Mouse (Mus musculus) ovary, adult 18-20 months (tissue): ENCODE results near the gene Spata46.

Experiments
- DNase-seq: peaks from one replicate; pipeline ENCODE4 v3.0.0; 2022; ENCODE audit warnings: low spot score, mixed read lengths

The Spata46 gene

GRCm38 (mm10) chr1:170308503-170308902 lies at the start of gene Spata46:
TSS of gene Spata46 (plus strand) at chr1:170308803.
- no peak for DNase-seq

GRCm38 (mm10) chr1:170270281-170270680 lies 38.3 kb upstream of the Spata46 start:
- DNase-seq: no peak

DNA sequence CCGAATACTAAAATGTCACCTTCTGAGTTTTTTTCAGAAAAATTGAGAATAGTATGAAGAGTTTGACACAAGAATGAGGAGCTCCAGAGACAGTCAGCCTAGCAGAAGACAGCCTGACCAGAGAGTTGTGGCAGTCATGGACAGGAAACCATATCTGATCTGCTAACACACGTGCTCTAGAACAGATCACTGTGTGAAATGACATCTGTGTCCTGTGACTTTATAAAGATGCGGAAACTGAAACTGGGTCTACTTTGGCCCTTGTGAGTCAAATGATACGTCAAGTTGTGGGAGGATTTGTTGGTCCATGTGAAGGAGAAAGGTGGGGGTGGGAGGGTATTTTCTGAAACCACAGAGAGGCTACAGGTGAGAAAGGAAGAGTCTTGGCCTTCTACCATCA lies 37.9 kb upstream of the Spata46 start:
- no peak for DNase-seq

GRCm38 (mm10) chr1:170273252-170273651 lies 35.4 kb upstream of the Spata46 start:
- DNase-seq: no peak

- DNase-seq: no peak
Observed at GRCm38 (mm10) chr1:170277016-170277415, 31.6 kb upstream of the Spata46 start, which contains the start of gene Sh2d1b1. TSS of gene Sh2d1b1 (plus strand) at chr1:170277320.

DNA sequence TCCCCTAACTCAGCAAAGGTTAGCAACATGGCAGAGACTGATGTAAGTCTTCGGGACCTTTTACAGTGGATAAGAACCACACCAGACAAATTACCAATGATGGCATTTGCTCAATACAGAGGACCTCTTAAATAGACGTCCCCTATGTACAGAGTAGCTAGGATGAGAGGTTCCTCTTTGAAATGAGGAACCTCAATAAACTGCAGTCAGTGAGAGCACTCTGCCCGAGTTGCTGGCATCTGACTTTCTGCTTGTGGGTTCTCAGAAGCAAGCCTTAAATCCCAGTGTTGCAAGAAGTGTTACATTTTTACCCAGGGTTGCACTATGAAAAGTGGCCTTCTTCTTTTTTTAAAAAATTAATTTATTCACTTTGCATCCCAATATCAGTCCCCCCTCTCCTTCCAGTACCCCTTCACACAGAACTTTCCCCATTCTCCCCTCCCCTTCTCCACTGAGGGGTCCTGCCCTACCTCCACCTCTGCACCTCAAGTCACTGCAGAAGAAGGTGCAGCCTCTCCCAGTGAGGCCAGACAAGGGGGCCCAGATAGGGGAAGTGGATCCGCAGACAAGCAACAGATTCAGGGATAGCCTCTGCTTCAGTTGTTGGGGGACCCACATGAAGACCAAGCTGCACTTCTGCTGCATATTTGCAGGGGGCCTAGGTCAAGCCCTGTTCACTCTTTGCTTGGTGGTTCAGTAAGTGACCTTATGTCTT lies 26.0 kb upstream of the Spata46 start:
- DNase-seq: no peak

GRCm38 (mm10) chr1:170292239-170292951 lies 16.2 kb upstream of the Spata46 start:
- DNase-seq: no peak

- DNase-seq: no peak
Observed at GRCm38 (mm10) chr1:170293257-170293656, 15.3 kb upstream of the Spata46 start.

- DNase-seq: no peak
Observed at GRCm38 (mm10) chr1:170294786-170295570, 13.6 kb upstream of the Spata46 start.

- DNase-seq: no peak
Observed at GRCm38 (mm10) chr1:170299496-170299895, 9.1 kb upstream of the Spata46 start.

- no peak for DNase-seq
Observed at GRCm38 (mm10) chr1:170301686-170302085, 6.9 kb upstream of the Spata46 start.

DNA sequence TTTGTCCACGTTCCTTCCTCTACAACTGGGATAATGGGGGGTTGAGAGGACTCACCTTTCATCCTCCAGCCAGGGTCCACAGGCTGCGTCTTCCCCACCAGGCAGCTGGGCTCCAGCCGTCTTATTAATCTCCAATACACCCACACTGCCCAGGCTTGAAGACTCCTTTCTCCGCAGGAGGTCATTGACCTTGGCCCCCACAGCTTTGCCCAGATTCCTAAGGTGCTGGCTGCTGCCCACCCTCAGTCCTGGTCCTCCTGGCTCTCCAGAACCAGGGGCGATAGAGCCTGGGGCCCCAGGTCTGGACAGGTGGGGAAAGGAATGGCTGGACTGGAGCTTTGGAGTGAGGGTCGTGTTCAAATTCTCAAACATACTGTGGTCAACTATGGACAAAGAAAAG lies 6.1 kb upstream of the Spata46 start:
- no peak for DNase-seq

GRCm38 (mm10) chr1:170303103-170303502 lies 5.5 kb upstream of the Spata46 start:
- DNase-seq: no peak

DNA sequence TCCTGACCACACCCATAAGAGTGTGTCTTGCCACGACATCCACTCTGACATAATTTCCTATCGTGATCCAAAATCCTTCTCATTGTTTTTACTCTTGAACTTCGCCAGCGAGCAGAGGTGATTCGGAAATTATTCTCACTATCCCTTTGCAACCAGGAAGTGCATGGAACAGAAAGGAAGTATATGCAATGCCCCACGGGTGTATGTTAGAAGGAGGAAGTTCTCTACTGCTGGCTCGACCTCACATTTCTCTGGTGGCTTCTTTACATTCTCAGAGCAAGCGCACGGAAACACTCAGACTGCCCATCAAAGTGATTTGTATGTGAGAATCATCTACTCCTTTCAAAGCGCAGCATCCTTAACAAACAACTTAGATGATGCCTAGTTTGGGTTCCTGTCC lies 3.6 kb upstream of the Spata46 start:
- no peak for DNase-seq

DNA sequence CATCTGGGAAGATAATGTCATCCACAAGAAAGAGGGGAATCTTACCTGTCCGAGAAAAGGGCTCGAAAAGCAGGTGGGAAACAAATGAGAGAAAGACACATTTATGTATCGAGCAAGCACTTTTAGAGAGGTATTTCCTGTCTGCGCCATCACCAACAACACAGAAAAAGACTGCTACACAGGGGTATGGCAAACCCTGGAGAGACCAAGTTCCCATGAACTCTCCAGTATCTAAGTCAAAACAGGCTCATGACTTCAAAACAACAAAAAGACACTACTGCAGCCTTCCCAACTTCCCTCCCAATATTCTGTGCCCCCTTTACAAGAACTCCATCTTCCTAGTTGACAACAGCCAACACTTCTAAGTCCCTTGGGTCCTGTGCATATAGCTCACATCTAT lies 2.4 kb upstream of the Spata46 start, which contains the start of gene Gm7694:
Gene Gm7694, minus strand, starts transcription at position 101 of the 400 bp plus-strand sequence.
- no peak for DNase-seq

- DNase-seq: no peak
Observed at GRCm38 (mm10) chr1:170311431-170311830, 2.8 kb downstream of the Spata46 start.

GRCm38 (mm10) chr1:170322046-170322445 lies 13.4 kb downstream of the Spata46 start:
- no peak for DNase-seq

GRCm38 (mm10) chr1:170323001-170323400 lies 14.4 kb downstream of the Spata46 start:
- no peak for DNase-seq

GRCm38 (mm10) chr1:170324312-170324711 lies 15.7 kb downstream of the Spata46 start:
- no peak for DNase-seq

DNA sequence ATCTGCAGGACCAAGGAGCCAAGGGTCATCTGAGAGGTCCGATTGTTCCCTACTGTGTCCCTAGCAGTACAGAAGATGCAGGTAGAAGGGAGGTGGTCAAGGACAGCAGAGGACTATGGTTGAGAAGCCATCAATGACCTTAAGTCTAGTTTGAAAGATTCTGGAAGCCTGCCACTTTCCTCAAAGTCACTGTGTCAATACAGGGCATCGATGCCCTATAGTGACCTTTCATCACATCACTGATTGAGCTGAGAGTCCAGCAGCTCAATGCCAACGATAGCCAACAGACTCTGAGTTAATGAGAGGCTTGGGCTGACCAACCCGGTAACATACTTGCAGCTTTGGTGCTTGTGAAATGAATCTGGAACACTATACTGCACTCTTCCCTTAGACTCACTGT lies 16.7 kb downstream of the Spata46 start:
- DNase-seq: no peak

- DNase-seq: no peak
Observed at GRCm38 (mm10) chr1:170331926-170332325, 23.3 kb downstream of the Spata46 start.

GRCm38 (mm10) chr1:170332775-170333174 lies 24.2 kb downstream of the Spata46 start:
- no peak for DNase-seq

DNA sequence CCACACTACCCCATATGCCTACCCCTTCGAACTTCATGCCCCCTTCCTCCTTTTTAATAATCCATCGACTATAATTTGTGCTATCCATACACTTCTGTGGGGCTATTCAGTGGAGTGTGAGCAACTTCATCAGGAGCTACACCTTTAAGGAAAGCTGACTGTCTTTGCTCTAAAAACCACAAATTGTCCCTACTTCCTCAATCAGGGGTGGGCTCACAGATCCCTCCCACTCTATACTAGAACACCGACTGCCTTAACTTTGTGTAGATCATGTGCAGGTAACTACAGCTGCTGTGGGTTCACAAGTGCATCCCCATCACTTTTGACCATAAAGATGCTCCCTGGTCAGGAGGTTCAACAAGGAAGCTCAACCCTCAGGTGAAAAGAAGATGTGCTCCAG lies 31.3 kb downstream of the Spata46 start:
- no peak for DNase-seq
